Mouse (Mus musculus) cortical plate, adult 2 months (tissue): ENCODE data around the gene Heg1.

Experiments used
- CTCF ChIP-seq: fragments of 200-500 bp; IDR thresholded peaks from 2 replicates; pipeline ENCODE4 v1.5.1; 2011; ENCODE audit warnings: mild to moderate bottlenecking, control low read depth, low read length; ENCODE audit not compliant: insufficient read depth; ENCODE audit errors: extremely low read depth
- POLR2A ChIP-seq: fragments of 200-500 bp; IDR thresholded peaks from 2 replicates; pipeline ENCODE4 v1.6.1; 2011; ENCODE audit warnings: mild to moderate bottlenecking, low read length, control low read depth; ENCODE audit not compliant: insufficient read depth; ENCODE audit errors: extremely low read depth

- TF ChIP-seq CTCF, result no peak
- no peak for TF ChIP-seq POLR2A
These were observed 98.5 kb downstream of the Heg1 start for GRCm38 (mm10) chr16:33782729-33783091.
